16 mouse cellular contexts compared by ENCODE assay signal in the genomic region with DNA sequence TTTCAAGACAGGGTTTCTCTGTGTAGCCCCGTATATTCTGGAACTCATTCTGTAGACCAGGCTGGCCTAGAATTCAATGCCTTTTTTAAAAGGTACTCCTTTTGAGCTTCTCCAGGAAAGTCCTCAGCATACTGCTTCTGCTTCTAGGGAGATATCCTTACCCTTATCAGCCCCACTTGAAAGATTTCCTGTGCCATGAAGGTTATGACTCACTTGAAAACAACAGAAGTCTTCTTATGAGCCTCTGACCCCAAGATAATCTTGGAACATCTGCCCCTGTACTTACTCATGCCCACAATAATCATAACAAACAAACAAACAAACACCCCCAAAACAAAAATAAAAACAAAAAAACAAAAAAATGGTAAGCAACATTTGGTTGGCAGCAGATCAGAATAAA.
"Had no signal": no experiment of that assay in that cellular context is flagged by ENCODE, and none has a peak within 500 bp of the region (broad histone marks: within the 10 kb centered on the region; RNA-seq: fewer than 3 reads in every experiment).

No protein-coding gene starts in this region.

- H3K4me2 ChIP-seq: neural tube, embryonic 13.5 days; neural tube, embryonic 15.5 days; stomach, embryonic 15.5 days had no signal

- H3K9ac ChIP-seq: neural tube, embryonic 13.5 days; neural tube, embryonic 15.5 days; stomach, embryonic 15.5 days had no signal

- H3K27me3 ChIP-seq: neural tube, embryonic 13.5 days; neural tube, embryonic 15.5 days; stomach, embryonic 15.5 days had no signal

- DNase-seq: retina, postnatal 1 day; right cerebral cortex, adult 18-20 months; right cerebral cortex, postnatal 14 days; right cerebral cortex, postnatal 25 days; right cerebral cortex, postnatal 4 days; spleen, adult 18-20 months; thymus, adult 18-20 months; thymus, adult 2 months; thymus, postnatal 14 days; thymus, postnatal 25 days; thymus, postnatal 36 days; thymus, postnatal 4 days had no signal

- H3K27ac ChIP-seq: neural tube, embryonic 13.5 days; neural tube, embryonic 15.5 days; stomach, embryonic 15.5 days; stomach, postnatal 0 days had no signal

- H3K4me3 ChIP-seq: neural tube, embryonic 13.5 days; neural tube, embryonic 15.5 days; stomach, embryonic 15.5 days had no signal

- H3K9me3 ChIP-seq: neural tube, embryonic 13.5 days; neural tube, embryonic 15.5 days; stomach, embryonic 15.5 days had no signal

- H3K36me3 ChIP-seq: neural tube, embryonic 13.5 days; neural tube, embryonic 15.5 days; stomach, embryonic 15.5 days had no signal

- H3K4me1 ChIP-seq: neural tube, embryonic 13.5 days; neural tube, embryonic 15.5 days; stomach, embryonic 15.5 days had no signal
